Mouse (Mus musculus) cerebral cortex, adult 2 months (tissue): Measurements from ENCODE around the gene Rgs10.

ENCODE experiments used
- WGBS: fragments of 180-500 bp; shearing (Covaris S2); methylation state at CpG from one replicate; pipeline ENCODE4 v1.1.7; 2018; 5-methylcytosine and 5-hydroxymethylcytosine counted together

Gene Rgs10

DNA sequence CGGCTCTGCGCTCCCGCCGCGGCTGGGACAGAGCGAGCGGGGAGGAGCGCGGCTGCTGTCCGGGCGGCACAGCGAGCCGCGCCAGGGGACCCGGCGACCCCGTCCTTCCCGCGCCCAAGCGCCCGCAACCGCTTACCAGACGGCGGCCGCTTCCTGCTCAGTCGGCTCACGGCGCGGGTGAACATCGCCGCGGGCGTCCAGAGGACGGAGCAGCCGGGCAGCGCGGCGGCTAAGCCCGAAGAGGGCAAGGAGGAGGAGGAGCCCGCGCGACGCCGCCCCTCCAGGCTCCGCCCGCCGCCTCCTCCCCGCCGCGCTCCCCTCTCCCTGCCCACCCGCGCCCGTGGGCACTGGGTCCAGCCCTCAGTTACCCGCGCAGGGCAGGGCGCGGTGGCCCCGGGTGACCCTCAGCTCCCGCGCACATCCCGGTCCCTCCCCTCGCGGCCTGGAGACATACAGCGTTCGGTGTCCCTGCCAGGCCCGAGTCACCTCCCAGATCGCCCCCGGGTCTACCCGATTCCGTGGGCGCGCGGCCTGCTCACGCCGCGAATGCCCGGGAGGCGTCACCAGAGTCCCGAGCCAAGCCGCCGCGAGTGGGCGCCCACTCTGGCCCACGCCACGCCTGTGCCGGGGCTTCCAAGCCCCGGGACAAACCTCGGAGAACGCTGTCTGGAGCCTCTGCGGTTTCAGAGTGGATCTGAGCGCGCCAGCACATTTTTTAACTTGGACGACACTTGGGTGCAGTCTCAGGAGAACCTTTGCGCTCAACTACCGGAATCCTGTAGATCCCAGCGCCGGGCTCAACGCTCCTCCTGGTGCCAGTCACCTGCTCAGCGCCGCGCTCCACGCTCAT is at the start of gene Rgs10:
Gene Rgs10, minus strand, starts transcription at position 829 of the 850 bp plus-strand sequence.
- WGBS = under 1% methylated on average over 101 of the region's 102 CpGs

DNA sequence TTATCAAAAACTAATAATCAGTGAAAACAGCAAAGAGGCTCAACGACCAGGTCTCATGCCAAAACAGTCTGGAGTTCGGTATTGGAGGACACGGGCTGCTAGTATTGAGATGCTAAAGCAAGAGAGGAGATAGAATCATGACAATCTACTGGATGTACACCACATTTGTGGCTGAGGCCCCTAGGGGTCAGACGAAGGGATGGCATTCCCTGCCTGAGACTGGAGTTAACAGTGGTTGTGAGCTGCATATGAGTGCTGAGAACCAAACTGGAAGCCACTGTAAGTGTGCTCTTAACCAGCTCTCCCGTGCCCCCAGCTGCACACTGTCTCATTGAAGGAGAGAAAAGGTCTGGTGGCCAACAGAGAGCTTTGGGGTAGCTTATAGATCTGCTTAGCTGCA is 43.8 kb upstream of the Rgs10 start:
- WGBS = 57% methylated on average over 5 of the region's 5 CpGs

DNA sequence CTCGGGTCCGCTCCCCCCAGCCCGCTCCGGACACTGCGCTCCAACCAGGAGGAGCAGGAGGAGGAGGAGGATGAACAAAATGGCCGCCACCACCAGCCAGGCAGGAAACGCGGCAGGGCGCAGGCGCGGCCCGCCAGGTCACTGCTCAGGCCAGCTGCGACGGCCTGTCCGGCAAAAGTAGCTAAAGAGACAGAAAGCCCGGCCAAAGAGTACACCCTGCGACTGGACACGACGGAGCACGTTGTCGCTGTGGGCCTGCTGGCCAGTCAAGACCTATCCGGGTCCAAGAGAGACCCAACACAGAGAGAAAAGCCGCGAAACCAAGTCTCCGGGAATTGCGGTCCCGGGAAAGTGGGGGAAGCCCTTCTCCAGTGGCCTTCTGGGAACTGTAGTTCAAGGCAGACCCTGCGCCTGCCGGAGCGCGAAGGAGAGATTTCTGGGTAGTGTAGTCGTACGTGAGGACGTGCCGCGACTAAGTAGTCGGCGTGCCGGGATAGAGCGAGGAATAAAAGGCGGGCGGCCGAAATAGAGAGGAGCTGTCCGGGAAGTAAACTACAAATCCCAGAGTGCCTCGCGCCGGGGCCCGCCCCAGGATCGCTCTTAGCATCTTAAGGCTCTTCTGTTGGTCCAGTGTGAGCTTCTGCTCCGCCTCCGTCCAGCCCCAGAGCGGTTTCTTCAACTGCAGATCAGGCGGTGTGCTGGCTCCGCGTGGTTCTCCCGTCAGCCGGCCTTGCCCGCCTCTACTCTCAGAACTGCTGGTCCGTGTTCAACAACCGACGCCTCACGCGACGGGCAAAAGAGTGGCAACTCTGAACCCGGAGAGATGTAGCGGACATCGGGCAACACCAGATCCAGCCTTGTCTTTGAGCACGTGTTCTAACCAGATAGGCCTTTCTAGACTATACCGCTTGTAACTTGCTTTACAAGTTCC is 43.0 kb upstream of the Rgs10 start, which contains the start of gene Tial1:
Gene Tial1, minus strand, starts transcription at position 433 of the 931 bp plus-strand sequence.
- WGBS = under 1% methylated on average over 69 of the region's 69 CpGs

DNA sequence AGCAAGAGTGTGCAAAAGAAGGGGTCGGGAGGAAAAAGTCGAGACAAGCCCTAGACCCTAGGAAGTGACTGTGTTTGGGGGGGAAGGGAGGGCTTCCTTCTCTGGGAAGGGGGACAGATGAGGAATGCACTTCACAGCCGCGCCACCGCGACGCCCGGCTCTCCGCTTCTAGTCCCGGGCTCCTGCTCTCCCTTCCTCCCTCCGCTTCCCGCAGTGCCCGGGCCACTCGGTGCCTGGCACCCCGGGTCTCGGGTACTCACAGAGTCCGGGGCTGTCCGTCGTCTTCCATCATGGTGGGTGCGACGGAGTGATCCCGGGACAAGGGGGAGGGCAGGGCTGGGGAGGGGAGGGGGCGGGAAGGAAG is 42.3 kb upstream of the Rgs10 start:
- 1% methylated on average over 17 of the region's 23 CpGs for WGBS

- under 1% methylated on average over 36 of the region's 36 CpGs for WGBS
These were observed 41.7 kb upstream of the Rgs10 start for GRCm38 (mm10) chr7:128460131-128460864.

DNA sequence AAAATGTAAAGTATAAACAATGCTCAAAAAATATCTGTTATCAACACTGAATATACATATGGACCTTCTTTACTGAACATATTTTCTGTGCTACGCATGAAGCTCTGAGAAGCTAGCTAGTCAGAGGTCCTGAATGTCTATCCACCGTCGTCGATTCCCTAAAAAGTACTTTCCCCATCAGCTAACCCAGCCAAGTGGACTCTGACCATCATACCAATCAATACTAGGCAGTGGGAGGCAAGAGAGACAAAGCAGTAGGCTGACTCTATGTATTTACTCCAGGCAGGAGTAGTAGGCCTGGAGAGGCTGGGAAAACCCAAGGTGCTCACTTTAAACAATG is 41.2 kb upstream of the Rgs10 start:
- 16% methylated on average over 4 of the region's 4 CpGs for WGBS

DNA sequence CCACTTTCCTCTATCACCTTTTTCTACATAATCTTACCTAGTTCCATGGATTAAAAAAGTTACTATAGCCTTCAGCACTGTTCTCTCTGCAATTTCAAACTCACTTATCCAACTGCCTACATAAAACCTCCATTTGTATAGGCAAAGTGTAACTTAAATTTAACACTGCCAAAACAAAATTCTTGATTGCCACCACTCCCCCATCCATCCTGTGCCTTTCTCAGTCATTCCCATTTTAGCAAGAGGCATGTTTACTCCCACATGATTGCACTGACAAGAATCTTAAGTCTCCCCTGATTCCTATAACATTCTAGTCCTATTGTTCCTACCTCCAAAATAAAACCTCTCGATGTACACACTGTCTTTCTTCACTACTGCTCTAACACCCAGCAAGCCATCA is 34.2 kb upstream of the Rgs10 start:
- 54% methylated on average over 1 of the region's 1 CpGs for WGBS

DNA sequence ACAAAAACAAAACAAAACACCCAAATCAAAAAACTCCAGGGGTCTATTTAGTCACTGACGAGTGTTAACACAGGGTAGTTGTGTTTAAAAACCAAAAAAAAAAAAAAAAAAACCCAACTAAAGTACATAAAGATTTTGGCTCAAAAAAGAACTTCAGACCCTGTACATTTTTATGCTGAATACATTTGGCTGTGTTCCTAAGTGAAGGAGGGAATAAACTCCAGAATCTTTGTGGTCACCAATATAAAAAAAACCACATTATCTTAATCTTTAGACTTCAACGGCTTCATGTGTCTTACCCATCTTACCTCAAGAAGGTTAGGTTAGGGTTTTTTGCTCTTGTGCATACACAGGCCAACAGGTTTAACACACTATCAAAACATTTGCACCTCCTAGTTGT is 22.0 kb upstream of the Rgs10 start:
- WGBS = 80% methylated on average over 2 of the region's 2 CpGs

GRCm38 (mm10) chr7:128439251-128439650 is 20.7 kb upstream of the Rgs10 start:
- WGBS = 96% methylated on average over 6 of the region's 6 CpGs

- WGBS = 56% methylated on average over 1 of the region's 1 CpGs
These were observed 14.7 kb upstream of the Rgs10 start for GRCm38 (mm10) chr7:128433213-128433612.

DNA sequence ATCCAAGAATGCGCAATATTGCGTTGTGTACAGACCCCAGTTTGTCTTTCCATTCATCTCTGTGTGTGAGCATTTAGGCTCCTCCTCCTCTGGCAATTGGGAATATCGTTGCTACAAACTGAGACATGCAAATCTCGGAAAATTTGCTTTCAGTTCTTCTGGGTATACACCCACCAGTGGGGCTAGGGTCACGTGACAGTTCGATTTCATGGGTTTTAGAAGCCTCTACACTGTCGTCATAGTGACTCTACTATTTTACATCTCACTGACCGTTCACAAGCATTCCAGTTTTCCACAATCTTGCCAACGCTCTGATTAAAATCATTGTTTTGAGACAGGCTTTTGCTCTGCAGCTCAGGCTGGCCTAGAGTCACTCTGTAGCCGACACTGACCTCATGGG is 14.0 kb upstream of the Rgs10 start:
- 48% methylated on average over 10 of the region's 10 CpGs for WGBS

DNA sequence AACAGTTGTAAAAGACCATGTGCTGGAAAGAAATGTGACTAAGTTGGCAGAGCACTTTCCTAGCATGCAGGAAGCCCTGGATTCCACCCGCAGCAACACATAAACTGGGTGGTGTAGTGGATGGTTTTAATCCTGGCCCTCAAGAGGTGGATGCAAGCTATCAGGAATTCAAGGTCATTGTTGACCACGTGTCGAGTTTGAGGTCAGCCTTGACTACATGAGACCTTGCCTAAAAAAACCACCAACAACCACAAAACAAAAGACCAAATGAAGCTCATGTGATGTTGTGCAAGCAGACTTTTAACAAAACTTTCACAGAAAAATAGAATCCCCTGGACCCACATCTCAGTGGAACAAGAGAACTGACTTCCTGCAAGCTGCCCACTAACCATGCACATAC is 3.9 kb upstream of the Rgs10 start:
- WGBS = 74% methylated on average over 3 of the region's 3 CpGs

DNA sequence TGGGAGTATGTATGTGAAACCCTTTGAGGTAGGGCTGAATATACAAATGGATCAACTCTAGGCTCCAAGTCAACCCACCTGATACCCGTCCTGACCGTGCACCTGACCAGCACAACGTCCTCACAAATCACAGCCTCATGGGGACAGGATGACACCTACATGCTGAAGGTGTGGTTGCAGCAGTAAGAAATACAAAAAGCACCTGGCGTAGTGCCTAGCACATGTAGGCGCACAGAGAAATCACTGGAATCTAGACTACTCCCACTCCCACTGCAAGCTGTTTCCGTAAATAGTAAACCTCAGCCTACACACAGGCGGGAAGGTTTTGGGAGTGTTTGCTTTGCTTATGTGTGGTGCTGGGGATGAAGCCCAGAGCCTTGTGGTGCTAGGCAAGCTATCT is 3.1 kb upstream of the Rgs10 start:
- WGBS = 67% methylated on average over 7 of the region's 7 CpGs

GRCm38 (mm10) chr7:128419690-128420089 is 1.1 kb upstream of the Rgs10 start:
- 35% methylated on average over 9 of the region's 9 CpGs for WGBS

GRCm38 (mm10) chr7:128417226-128417929 is 1.2 kb downstream of the Rgs10 start:
- WGBS = 8% methylated on average over 32 of the region's 32 CpGs

- 78% methylated on average over 6 of the region's 6 CpGs for WGBS
These were observed 1.9 kb downstream of the Rgs10 start for GRCm38 (mm10) chr7:128416664-128417063.

- WGBS = 67% methylated on average over 8 of the region's 8 CpGs
These were observed 4.1 kb downstream of the Rgs10 start for GRCm38 (mm10) chr7:128414433-128414832.

DNA sequence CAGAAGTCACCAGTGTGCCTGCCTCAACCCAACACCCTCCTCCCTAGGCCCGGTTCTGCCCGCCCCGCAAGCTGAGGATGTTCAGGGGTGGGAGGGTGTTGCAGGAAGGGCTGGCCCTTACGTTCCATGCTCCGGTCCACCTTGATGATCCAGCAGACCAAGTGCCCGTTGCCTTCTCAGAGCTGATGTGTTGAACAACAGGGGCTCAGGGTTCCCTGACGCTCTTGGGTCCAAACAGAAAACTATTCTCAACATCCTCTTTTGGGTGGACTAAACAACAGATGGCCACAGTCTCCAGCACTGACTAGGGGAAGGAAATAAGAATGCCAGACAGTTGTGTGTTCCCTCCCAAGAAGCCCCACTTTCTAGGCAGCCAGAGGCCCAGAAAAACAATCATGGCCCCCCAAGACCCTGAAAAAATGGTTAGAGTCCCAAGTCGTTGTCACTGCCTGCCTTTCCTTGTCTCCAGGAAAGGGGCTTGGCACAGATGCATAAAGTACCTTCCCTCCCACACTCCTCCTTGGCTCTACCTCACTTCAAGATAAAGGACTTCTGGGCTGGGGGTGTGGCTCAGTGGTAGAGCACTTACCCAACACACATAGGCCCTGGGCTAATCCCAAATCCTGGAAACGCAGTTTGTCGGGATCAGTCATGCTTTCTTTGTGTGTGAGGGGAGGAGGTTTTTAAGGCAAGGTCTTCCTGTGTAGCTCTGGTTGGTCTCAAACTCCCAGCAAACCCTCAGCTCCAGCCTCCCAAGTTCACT is 6.3 kb downstream of the Rgs10 start:
- 67% methylated on average over 10 of the region's 10 CpGs for WGBS

DNA sequence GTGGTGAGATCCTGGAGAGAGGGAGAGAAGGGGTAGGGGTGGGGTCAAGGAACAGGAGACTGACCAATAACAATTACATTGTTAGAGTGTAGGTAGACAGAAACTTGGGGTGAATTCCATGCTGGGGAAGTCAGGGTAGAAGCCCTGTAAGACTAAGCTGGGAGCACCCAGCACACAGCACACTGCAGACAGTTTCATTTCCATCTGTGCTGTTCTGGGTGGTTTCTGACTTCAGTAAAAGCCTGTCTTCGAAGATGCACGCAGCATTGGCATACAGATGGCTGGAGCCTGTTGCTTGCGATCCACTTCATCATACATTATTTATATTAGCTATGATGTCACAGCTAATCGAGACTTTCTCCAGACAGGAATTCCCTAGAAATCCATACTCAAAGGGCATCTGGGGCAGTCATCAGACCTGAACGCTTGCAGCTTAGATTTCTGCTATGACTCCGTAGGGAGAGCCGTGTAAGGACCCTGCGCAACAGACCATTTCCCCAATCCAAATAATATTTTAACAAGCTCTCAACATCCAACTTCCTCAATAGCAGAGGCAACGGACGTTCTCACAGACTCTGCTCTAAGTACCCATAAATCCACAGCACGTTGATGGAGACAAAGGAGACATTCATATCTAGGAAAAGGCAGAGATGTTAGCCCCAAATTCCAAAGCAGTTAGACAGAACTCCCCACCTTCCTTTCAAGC is 7.7 kb downstream of the Rgs10 start:
- WGBS = 66% methylated on average over 11 of the region's 11 CpGs

DNA sequence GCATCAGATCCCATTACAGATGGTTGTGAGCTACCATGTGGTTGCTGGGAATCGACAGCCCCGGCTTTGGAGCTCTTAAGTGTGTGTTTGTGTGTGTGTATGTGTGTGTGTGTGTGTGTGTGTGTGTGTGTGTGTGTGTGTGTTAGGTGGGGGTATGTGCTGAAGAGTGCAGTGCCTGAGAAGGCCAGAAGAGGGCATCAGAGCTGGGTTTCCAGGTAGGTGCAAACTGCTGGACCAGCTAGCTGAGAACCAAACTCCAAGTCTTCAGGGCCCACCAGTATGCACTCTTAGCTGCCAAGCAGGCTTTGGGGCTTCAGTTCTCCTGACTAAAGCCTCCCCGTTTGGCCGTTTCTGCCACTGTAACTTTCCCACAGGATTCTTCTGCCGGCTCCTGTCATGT is 10.3 kb downstream of the Rgs10 start:
- 84% methylated on average over 5 of the region's 5 CpGs for WGBS
